In the genomic region with DNA sequence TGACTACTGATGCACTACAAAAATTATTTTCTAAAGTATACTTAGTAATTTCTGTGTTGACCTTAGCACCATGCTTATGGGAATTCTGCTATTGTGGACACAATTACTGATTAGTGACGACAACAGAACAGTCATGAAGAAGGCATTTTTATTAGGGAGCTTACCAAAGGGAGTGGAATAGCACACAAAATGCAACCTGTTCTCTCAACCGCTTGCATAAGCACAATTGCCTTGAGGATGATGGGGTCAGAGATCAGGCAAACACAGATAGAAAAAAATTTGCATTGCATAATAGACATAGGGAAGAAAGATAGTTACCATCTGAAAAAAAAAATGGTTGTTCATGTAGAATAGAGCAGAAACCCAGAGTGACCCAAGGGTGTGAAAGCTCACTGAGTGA, we compare ENCODE assay signal across 23 mouse cellular contexts.
"Had no signal": no experiment of that assay in that cellular context is flagged by ENCODE, and none has a peak within 500 bp of the region (broad histone marks: within the 10 kb centered on the region; RNA-seq: fewer than 3 reads in every experiment).

No protein-coding gene starts in this region.

- H3K9ac ChIP-seq: heart, embryonic 13.5 days; heart, embryonic 15.5 days; hindbrain, embryonic 13.5 days; hindbrain, embryonic 15.5 days; limb, embryonic 13.5 days; limb, embryonic 15.5 days; liver, embryonic 12.5 days; liver, embryonic 14.5 days had no signal

- DNase-seq: gastrocnemius, postnatal 14 days; gastrocnemius, postnatal 36 days; heart, adult 11 months; heart, adult 2 months; heart, postnatal 14 days; heart, postnatal 36 days; kidney, adult 18-20 months; kidney, adult 8-10 months; kidney, postnatal 10 days; kidney, postnatal 25 days; kidney, postnatal 4 days; left cerebral cortex, postnatal 4 days had no signal

- H3K4me2 ChIP-seq: heart, embryonic 11.5 days; heart, embryonic 13.5 days; heart, embryonic 15.5 days; hindbrain, embryonic 13.5 days; hindbrain, embryonic 15.5 days; limb, embryonic 13.5 days; limb, embryonic 15.5 days; liver, embryonic 12.5 days had no signal

- H3K4me1 ChIP-seq: heart, embryonic 13.5 days; heart, embryonic 15.5 days; hindbrain, embryonic 13.5 days; hindbrain, embryonic 15.5 days; limb, embryonic 13.5 days; limb, embryonic 15.5 days; liver, embryonic 12.5 days had no signal

- ATAC-seq: hindbrain, postnatal 0 days; liver, embryonic 12.5 days had no signal

- H3K27ac ChIP-seq: heart, adult 2 months; heart, embryonic 13.5 days; heart, embryonic 15.5 days; hindbrain, embryonic 13.5 days; hindbrain, embryonic 15.5 days; hindbrain, postnatal 0 days; layer of hippocampus, adult 2 months; limb, embryonic 13.5 days; limb, embryonic 15.5 days; liver, embryonic 12.5 days; liver, embryonic 14.5 days had no signal

- H3K4me3 ChIP-seq: heart, adult 2 months; heart, embryonic 13.5 days; heart, embryonic 15.5 days; hindbrain, embryonic 13.5 days; hindbrain, embryonic 15.5 days; layer of hippocampus, adult 2 months; limb, embryonic 13.5 days; limb, embryonic 15.5 days; liver, embryonic 12.5 days had no signal

- H3K9me3 ChIP-seq: heart, embryonic 13.5 days; heart, embryonic 15.5 days; hindbrain, embryonic 13.5 days; hindbrain, embryonic 15.5 days; limb, embryonic 13.5 days; limb, embryonic 15.5 days; liver, embryonic 12.5 days had no signal

- H3K36me3 ChIP-seq: heart, embryonic 13.5 days; heart, embryonic 15.5 days; hindbrain, embryonic 13.5 days; hindbrain, embryonic 15.5 days; limb, embryonic 13.5 days; limb, embryonic 15.5 days; liver, embryonic 12.5 days had no signal

- H3K27me3 ChIP-seq: heart, embryonic 13.5 days; heart, embryonic 15.5 days; hindbrain, embryonic 13.5 days; hindbrain, embryonic 15.5 days; limb, embryonic 13.5 days; limb, embryonic 15.5 days; liver, embryonic 12.5 days had no signal
